ENCODE assay signal across 22 mouse cellular contexts in the genomic region with DNA sequence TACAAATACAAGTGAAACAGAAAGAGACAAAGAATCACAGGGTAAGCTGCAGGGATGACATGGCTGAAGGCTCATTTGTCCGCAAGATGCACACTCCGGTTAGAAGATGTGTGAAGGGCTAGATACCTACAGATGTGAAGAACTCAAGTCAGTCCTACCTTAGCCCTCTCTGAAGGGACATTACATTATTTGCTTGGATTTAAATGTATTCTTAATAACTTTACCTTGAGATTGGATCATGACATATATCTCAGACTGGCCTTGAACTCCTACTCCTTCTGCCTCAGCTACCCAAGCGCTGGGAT.
DNase-seq lines count a peak whose midpoint lies in the region; ATAC-seq and TF ChIP-seq lines count a peak whose summit lies in the region.
"Had no signal": no experiment of that assay in that cellular context is flagged by ENCODE, and none has a peak within 500 bp of the region (broad histone marks: within the 10 kb centered on the region; RNA-seq: fewer than 3 reads in every experiment).

No protein-coding gene starts in this region.

- H3K4me1 ChIP-seq in hindbrain, embryonic 12.5 days = peaks cover 6% of the 10 kb centered on the region; the same call in 1 of the 2 replicates
- H3K4me1 ChIP-seq in hindbrain, embryonic 10.5 days (replicated peaks) = peaks cover 3% of the 10 kb centered on the region; the same call in 1 of the 2 replicates
- H3K4me1 ChIP-seq in kidney, embryonic 16.5 days (ENCODE audit: insufficient read depth, low read length) = no peaks in the 10 kb centered on the region; the same call in 1 of the 2 replicates
- H3K4me1 ChIP-seq in hindbrain, embryonic 15.5 days (replicated peaks) = 0 out of 2 replicates have a peak, but pooled peaks cover 7% of the 10 kb centered on the region
- H3K4me1 ChIP-seq in neural tube, embryonic 14.5 days (ENCODE audit: control insufficient read depth, insufficient read depth, low read length) = peaks cover 5% of the 10 kb centered on the region; the same call in 1 of the 2 replicates
- H3K4me1 ChIP-seq in heart, adult 2 months (ENCODE audit: control insufficient read depth, insufficient read depth, low read length) = no peaks in the 10 kb centered on the region
- H3K4me1 ChIP-seq: embryonic facial prominence, embryonic 10.5 days; forebrain, embryonic 13.5 days; heart, embryonic 10.5 days had no signal

- 66% methylated on average over 3 of the region's 3 CpGs for WGBS in hindbrain, embryonic 12.5 days
- 68% methylated on average over 3 of the region's 3 CpGs for WGBS in hindbrain, embryonic 10.5 days
- WGBS in kidney, embryonic 16.5 days = 86% methylated on average over 3 of the region's 3 CpGs
- WGBS in hindbrain, embryonic 15.5 days = 59% methylated on average over 3 of the region's 3 CpGs
- WGBS in neural tube, embryonic 14.5 days = 57% methylated on average over 3 of the region's 3 CpGs
- 93% methylated on average over 3 of the region's 3 CpGs for WGBS in heart, adult 2 months

- DNase-seq in hindbrain, embryonic 10.5 days (ENCODE audit: low spot score) = no peak
- DNase-seq in kidney, postnatal 10 days = no peak
- no peak for DNase-seq in heart, adult 2 months
- DNase-seq: adrenal gland, adult 8-10 months; adrenal gland, postnatal 36 days; B cell, adult 2 months; cerebellum, adult 2 months; cerebellum, postnatal 10 days; forebrain, postnatal 0 days; gastrocnemius, adult 2 months; gastrocnemius, postnatal 25 days; heart, postnatal 10 days; heart, postnatal 4 days had no signal

- TF ChIP-seq POLR2A in heart, adult 2 months (IDR thresholded peaks at IDR 0.05; ENCODE audit: insufficient read depth, low read depth, low read length) = no peak

- H3K36me3 ChIP-seq in hindbrain, embryonic 12.5 days = no peaks in the 10 kb centered on the region
- H3K36me3 ChIP-seq in hindbrain, embryonic 10.5 days = no peaks in the 10 kb centered on the region
- H3K36me3 ChIP-seq in kidney, embryonic 16.5 days (ENCODE audit: insufficient read depth, low read length) = no peaks in the 10 kb centered on the region
- H3K36me3 ChIP-seq in hindbrain, embryonic 15.5 days = no peaks in the 10 kb centered on the region
- H3K36me3 ChIP-seq in neural tube, embryonic 14.5 days (ENCODE audit: control insufficient read depth, insufficient read depth, low read length) = no peaks in the 10 kb centered on the region
- no peaks in the 10 kb centered on the region for H3K36me3 ChIP-seq in heart, adult 2 months (ENCODE audit: control insufficient read depth, insufficient read depth, low read length)
- H3K36me3 ChIP-seq: embryonic facial prominence, embryonic 10.5 days; G1E; heart, embryonic 10.5 days had no signal

- TF ChIP-seq EP300 in heart, adult 2 months (IDR thresholded peaks at IDR 0.05; ENCODE audit: insufficient read depth, low read depth, low read length) = no peak

- no peak for TF ChIP-seq CTCF in heart, adult 2 months (IDR thresholded peaks at IDR 0.05)

- H3K79me2 ChIP-seq in heart, adult 2 months (replicated peaks; ENCODE audit: control insufficient read depth, insufficient read depth, low read length) = no peaks in the 10 kb centered on the region

- H3K4me2 ChIP-seq in hindbrain, embryonic 12.5 days (replicated peaks) = no peak overlapping the region
- no peak overlapping the region for H3K4me2 ChIP-seq in kidney, embryonic 16.5 days (replicated peaks; ENCODE audit: low read depth, low read length)
- no peak overlapping the region for H3K4me2 ChIP-seq in hindbrain, embryonic 15.5 days
- H3K4me2 ChIP-seq in neural tube, embryonic 14.5 days (ENCODE audit: low read depth, low read length) = no peak overlapping the region
- H3K4me2 ChIP-seq: forebrain, embryonic 13.5 days had no signal

- ATAC-seq in hindbrain, embryonic 12.5 days (ENCODE audit: low FRiP score) = peak; percentile 35; the same call in 1 of the 2 replicates
- ATAC-seq in kidney, embryonic 16.5 days (ENCODE audit: low FRiP score, low TSS enrichment) = peak; percentile 57; the same call in 1 of the 2 replicates
- ATAC-seq in hindbrain, embryonic 15.5 days (ENCODE audit: low FRiP score, low read depth) = no peak
- ATAC-seq in neural tube, embryonic 14.5 days (ENCODE audit: low read depth) = peak; percentile 41
- ATAC-seq: CD4-positive, CD25-positive, alpha-beta regulatory T cell, adult 4 months; forebrain, embryonic 13.5 days; forebrain, postnatal 0 days had no signal

- H3K9ac ChIP-seq in hindbrain, embryonic 12.5 days = no peak overlapping the region
- H3K9ac ChIP-seq in kidney, embryonic 16.5 days (replicated peaks; ENCODE audit: low read length) = no peak overlapping the region
- no peak overlapping the region for H3K9ac ChIP-seq in hindbrain, embryonic 15.5 days
- no peak overlapping the region for H3K9ac ChIP-seq in neural tube, embryonic 14.5 days (replicated peaks; ENCODE audit: low read depth, low read length)
- no peak overlapping the region for H3K9ac ChIP-seq in heart, adult 2 months (ENCODE audit: low read depth, low read length)
- H3K9ac ChIP-seq: forebrain, embryonic 13.5 days; forebrain, postnatal 0 days had no signal

- no peak overlapping the region for H3K4me3 ChIP-seq in hindbrain, embryonic 12.5 days
- H3K4me3 ChIP-seq in hindbrain, embryonic 10.5 days = no peak overlapping the region
- H3K4me3 ChIP-seq in kidney, embryonic 16.5 days (ENCODE audit: low read length) = no peak overlapping the region
- H3K4me3 ChIP-seq in hindbrain, embryonic 15.5 days = no peak overlapping the region
- H3K4me3 ChIP-seq in neural tube, embryonic 14.5 days (ENCODE audit: low read depth, low read length) = no peak overlapping the region
- H3K4me3 ChIP-seq in heart, adult 2 months = no peak overlapping the region
- H3K4me3 ChIP-seq: embryonic facial prominence, embryonic 10.5 days; forebrain, embryonic 13.5 days; gastrocnemius, adult 2 months; heart, embryonic 10.5 days had no signal

- intact Hi-C loops in heart, adult 2 months (cut with DNase I) = no loop called here

- H3K9me3 ChIP-seq in hindbrain, embryonic 12.5 days (replicated peaks) = no peaks in the 10 kb centered on the region
- H3K9me3 ChIP-seq in hindbrain, embryonic 10.5 days = no peaks in the 10 kb centered on the region
- no peaks in the 10 kb centered on the region for H3K9me3 ChIP-seq in kidney, embryonic 16.5 days (ENCODE audit: low read length)
- H3K9me3 ChIP-seq in hindbrain, embryonic 15.5 days = no peaks in the 10 kb centered on the region
- no peaks in the 10 kb centered on the region for H3K9me3 ChIP-seq in neural tube, embryonic 14.5 days (ENCODE audit: control insufficient read depth, low read length)
- H3K9me3 ChIP-seq: embryonic facial prominence, embryonic 10.5 days; forebrain, embryonic 13.5 days; heart, embryonic 10.5 days had no signal

- H3K27ac ChIP-seq in hindbrain, embryonic 12.5 days = 0 out of 2 replicates have a peak overlapping the region, but pooled peaks have one; percentile 44
- H3K27ac ChIP-seq in hindbrain, embryonic 10.5 days = no peak overlapping the region
- H3K27ac ChIP-seq in kidney, embryonic 16.5 days (ENCODE audit: low read length) = peak overlapping the region; percentile 47
- peak overlapping the region; percentile 63; the same call in 1 of the 2 replicates for H3K27ac ChIP-seq in hindbrain, embryonic 15.5 days (replicated peaks)
- peak overlapping the region; percentile 61 for H3K27ac ChIP-seq in neural tube, embryonic 14.5 days (ENCODE audit: low read depth, low read length)
- no peak overlapping the region for H3K27ac ChIP-seq in heart, adult 2 months
- H3K27ac ChIP-seq: embryonic facial prominence, embryonic 10.5 days; forebrain, embryonic 13.5 days; gastrocnemius, adult 2 months; heart, embryonic 10.5 days had no signal

- H3K27me3 ChIP-seq in hindbrain, embryonic 12.5 days = no peaks in the 10 kb centered on the region
- H3K27me3 ChIP-seq in hindbrain, embryonic 10.5 days (ENCODE audit: insufficient read depth, poor library complexity, severe bottlenecking) = no peaks in the 10 kb centered on the region
- H3K27me3 ChIP-seq in kidney, embryonic 16.5 days (ENCODE audit: insufficient read depth, low read length) = no peaks in the 10 kb centered on the region
- no peaks in the 10 kb centered on the region for H3K27me3 ChIP-seq in hindbrain, embryonic 15.5 days
- H3K27me3 ChIP-seq in neural tube, embryonic 14.5 days (ENCODE audit: control insufficient read depth, insufficient read depth, low read length) = no peaks in the 10 kb centered on the region
- H3K27me3 ChIP-seq in heart, adult 2 months (ENCODE audit: control insufficient read depth, insufficient read depth, low read length) = no peaks in the 10 kb centered on the region
- H3K27me3 ChIP-seq: forebrain, embryonic 13.5 days had no signal

Comparison
In these comparisons a context has a peak if more than half of its experiments do, and no peak if none do; other contexts are left out.
1. H3K27ac ChIP-seq: peak in hindbrain, embryonic 12.5 days (single experiment), kidney, embryonic 16.5 days (single experiment), hindbrain, embryonic 15.5 days (single experiment) and neural tube, embryonic 14.5 days (single experiment); none in hindbrain, embryonic 10.5 days (single experiment) and heart, adult 2 months (single experiment).